Mouse (Mus musculus): ENCODE measurements around the gene Mfsd6.
"Not testable (repeated sequence)": the region's sequence is repeated elsewhere in the genome, so short reads cannot be mapped to it uniquely, and the experiment has no call there.

Gene Mfsd6

DNA sequence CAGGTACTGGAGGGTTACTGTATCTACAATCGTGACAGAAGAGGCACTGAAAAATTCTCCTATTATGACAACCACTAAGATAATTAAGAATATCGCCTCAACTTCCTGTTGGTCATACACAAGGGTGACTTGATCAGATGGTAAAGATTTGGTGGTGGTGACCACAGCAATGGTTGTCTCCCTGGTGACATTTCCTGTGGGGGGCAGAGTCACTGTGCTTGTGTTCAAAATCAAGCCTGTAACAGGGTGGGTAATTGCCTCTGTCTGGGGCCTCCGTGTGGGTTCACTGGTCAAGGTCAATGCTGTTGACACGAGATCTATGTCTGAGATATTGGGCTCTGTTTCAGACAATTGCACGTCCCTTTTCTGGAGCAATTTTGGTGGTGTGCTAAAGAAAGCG is 18.5 kb downstream of the Mfsd6 start:
- DNase-seq (ENCODE audit: low read depth, low spot score), result no peak

DNA sequence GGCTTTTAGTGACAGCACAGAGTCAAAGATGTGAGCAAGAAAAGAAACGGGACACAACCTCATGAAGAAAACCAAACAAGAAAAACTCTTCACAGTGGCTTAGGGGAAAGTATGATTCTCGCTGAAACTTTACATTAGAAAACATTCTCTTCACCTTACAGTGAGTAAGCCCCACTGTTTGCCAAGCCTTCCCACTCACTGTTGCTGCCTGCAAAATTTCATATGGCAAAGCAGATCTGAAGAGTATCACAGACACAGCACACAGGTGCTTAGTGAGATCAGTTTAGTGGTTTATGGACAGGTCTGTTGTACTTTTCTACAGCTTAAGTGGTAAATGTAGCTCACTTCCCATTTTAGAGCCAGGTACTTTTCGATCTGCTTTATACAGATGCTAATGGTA is 20.2 kb downstream of the Mfsd6 start:
- no peak for DNase-seq (ENCODE audit: low read depth, low spot score)

DNA sequence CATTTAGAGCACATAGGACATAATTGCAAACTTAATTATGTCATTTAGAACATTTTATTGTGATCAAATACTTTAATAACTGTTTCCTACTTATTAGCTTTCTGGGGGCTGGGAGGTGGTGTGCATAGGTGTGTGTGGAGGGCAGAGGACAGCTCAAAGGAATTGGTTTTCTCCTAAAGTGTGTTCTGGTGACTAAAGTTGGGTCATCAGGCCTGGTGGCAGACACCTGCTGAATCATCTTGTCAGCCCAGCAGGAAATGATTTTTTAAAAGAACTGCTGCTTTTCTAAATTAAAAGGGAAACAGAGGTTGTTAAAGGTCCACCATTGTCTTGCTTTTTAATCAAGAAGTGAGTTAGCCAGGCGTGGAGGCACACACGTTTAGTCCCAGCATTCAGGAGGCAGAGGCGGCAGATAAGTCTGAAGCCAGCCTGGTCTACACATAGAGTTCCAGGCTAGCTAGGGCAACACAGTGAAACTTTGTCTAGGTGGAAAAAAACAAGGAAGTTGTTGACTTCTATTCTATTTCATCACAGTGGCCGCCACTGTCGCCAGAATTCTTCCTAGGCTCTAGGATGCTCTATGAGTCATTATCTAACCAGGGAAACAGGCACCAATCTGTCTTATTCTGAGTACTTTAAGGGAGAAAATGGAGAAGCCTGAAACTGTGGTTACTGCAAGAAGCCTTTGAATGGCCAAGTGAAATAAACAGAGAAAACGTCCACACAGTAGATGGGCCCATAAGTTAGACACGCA is 24.3 kb downstream of the Mfsd6 start:
- no peak for DNase-seq (ENCODE audit: low read depth, low spot score)

DNA sequence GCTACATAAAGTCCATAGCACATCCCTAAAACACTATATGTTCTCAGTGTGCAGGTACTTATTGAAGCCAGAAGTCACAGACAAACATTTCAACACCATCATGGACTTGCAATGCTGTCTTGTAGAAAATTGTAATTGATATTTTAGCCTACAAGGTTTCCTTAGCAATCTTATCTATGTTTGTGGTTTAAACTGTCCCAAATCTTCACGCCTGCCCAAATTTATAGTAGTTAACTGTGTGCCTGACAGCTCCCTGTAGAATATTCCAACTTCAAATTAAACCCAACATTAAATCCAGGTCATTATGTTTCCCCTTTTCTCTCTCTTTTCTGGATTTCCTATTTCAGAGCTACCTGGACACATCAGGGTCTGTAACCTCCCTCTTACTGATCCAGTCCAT is 25.3 kb downstream of the Mfsd6 start:
- no peak for DNase-seq (ENCODE audit: low read depth, low spot score)

DNA sequence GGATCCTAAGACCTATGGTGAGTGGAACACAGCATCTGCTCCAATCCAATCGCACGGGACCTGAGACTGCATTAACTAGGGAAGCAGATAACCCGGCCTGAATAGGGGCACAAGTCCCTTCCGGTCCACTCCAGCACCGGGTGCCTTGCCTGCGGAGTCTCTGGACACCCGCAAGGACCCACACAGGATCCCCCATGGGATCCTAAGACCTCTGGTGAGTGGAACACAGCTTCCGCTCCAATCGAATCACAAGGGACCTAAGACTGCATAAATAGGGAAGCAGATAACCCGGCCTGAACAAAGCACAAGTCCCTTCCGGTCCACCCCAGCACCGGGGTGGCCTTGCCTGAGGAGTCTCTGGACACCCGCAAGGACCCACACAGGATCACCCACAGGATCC is 32.8 kb downstream of the Mfsd6 start:
- not testable (repeated sequence) for DNase-seq (ENCODE audit: low read depth, low spot score)

DNA sequence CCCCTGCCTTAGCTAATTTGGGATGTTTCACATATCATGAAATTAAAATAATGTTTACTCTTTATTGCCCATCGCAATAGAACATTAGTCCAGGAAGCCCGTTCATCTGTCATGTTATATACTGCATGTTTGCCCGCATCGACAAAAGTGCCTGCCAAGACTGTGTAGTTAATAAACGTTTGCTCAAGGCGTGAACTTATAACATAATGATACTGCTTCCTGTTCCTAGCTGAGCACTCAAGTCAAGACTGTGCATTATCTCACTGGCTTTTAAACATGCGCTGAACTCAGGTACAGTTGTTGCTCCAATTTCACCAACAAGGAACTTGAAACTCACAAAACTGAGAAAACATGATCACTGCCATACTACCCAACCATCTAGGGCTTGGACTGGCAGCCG is 39.6 kb downstream of the Mfsd6 start:
- DNase-seq (ENCODE audit: low read depth, low spot score), result no peak

DNA sequence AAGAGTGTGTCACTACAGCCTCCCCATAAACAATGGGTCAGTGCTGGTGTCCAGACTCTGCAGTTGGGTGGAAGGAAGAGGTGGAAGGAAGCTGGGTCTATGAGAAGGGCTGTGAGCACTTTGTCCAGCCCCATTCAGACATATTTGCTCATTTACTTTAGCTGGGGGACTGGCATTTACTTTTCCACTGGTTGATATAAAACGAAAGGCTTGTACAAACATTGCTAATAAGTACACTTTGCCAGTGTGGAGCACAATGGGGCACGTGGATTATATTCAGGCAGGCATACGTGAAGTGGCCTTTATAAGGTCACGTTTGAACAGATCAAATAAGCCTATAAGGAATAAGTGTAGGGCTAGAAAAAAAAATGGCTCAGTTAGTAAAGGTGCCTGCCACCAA is 43.7 kb downstream of the Mfsd6 start:
- no peak for DNase-seq (ENCODE audit: low read depth, low spot score)

DNA sequence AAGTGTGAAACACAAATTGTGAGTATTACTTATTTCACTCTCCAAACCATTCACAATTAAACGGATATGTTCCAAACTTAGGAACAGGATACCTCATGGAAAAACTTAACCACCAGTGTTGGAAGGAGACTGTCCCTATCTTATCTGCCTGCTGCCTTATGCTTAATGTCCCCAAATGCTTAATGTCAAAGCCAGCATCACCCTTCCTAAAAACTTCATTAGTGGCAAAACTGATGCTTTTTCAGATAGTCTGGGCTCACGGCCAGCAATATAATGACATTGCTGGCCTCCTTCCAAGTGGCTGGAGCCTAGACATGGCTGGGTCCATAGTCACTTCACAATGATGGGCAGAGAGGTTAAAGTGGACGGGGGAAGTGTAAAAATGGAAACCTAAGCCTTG is 50.6 kb downstream of the Mfsd6 start:
- DNase-seq (ENCODE audit: low read depth, low spot score), result no peak

DNA sequence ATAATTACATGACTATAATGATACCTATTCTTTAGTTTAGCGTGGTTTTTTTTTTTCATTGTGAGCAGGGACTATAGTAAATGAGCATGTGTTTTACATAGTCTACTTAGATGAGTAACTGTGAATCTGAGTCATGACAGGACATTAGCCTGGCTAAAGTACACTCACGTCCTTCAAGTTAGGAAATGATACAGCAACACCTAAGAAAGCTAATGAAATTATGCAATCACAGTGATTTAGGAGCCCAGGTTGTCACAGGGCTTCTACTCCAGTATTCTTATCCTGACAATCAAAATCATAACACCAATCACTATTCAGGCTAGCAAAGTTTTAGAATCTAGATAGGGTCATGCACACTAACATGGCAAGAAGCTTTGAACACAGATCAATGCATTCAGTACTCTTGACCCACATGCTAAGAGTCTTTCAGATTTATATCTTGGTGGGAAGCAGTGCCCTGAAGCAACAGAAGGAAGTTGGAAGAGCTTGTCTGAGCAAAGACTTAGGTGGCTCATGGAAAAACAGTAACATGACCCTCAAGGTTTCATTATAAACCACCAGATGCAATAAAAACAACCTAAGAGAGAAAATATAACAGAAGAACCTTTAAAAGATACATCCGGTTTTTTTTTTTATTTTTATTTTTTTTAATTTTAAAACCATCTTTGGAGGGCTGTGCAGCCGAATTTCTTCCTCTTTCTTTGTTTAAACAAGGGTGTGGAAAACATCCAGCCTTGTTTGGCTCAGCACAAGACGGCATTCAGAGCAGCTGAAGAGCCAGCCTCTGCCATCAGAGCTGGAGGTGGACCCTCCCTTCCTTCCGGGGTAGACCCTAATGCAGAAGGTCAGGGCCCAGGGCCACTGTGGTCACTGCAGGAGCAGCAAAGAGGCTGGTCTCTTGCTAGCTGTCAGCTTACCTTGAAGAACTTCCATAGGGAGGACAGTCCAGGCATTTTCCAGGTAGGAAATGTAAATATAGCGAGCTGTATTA is 51.4 kb downstream of the Mfsd6 start:
- no peak for DNase-seq (ENCODE audit: low read depth, low spot score)

DNA sequence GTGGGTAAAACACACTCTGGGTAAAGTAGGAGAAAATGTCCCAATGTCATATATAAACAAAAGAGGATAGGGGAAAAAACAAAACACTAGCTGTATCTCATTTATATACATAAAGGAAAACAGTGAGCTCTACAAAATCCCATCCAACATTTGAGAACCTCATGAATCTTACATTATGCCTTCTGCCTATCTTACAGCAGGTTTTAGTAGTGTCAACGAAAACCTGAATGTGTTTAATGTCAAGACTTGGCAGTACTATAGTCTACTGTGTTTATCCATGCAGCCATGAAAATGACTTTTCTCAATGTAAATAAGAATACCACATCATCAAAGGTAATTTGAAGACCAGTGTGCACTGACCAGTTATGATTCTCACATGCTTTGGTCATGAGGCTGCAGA is 57.3 kb downstream of the Mfsd6 start:
- DNase-seq (ENCODE audit: low read depth, low spot score), result no peak

DNA sequence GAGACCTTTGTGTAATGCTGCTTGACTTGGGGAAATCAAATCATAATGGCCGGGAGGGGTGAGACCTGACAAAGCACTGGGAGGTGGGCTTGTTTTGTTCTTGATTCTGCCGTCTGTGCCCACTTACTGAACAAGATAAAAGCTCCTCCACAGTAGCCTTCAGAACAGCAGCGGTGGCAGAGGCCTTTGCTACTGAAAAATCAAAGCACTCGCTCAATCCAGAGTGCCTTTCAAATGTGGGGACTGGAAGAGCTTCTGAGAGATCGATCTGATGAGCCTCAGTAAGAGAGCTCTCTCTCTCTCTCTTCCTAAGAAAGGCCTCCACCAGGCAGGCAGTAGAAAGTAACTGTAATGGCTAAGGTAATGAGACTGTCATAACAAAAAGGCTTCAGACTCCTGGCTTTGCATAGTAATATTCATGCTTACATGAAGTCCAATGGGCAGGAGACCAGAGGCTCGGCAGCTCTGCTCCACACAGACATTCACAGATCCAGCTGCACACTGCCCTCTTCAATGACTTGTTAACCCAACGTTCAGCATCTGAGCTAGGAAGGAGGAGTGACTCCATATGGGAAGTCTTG is 58.4 kb downstream of the Mfsd6 start:
- no peak for DNase-seq (ENCODE audit: low read depth, low spot score)

DNA sequence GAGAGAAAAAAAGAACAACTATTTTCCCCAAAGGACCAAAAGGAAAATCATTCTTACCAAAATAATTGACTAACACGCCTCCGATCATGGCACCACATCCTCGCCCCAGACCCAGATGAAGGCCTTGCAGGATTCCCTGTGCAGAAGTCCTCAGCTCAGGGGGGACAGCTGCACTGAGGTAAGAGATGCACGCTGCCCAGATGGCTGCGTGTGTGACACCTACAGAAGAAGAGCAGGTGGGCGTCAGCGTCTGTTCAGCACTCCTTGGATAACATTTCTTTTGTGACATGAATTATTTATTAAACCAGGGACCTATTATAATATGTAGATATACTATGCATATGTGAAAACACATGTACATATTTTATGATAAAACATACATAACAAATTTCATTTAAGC is 64.0 kb downstream of the Mfsd6 start:
- no peak for DNase-seq (ENCODE audit: low read depth, low spot score)

DNA sequence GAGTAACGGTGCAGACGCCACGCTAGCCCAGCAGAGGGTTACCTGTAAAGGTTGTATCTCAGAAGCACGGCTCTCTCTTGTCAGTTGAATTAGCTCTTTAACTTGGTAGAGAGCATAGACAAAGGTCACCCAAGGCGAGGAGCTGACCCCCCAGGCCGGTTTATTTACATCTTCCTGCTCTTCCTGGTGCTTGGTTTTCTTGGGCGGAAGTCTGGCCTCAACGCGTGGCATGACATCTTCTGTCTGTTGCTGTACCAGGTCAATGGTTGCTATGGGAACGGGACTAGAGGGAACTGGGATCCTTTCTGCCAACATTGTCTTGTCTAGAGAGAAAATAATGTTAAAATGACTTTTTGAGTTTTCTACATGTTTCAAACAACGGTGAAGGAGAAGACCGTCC is 66.5 kb downstream of the Mfsd6 start:
- no peak for DNase-seq (ENCODE audit: low read depth, low spot score)

DNA sequence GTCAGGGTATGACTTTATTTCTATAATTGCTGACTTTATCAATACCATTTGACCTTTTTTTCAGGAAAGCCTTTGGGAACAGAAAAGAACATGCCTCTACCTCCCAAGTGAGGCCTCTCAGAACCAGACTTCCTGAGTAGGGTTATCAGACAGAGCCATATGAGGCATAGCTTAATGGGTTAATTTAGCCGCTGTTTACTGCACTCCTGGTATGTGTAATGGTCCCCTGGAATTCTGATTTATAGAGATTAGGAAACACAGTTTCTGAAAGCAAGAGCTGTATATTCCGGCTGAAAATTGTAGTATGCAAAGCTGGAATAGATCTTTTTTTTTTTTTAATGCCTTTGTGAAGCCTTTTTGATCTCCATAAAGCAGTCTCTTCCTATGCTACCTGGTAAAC is 67.0 kb downstream of the Mfsd6 start:
- no peak for DNase-seq (ENCODE audit: low read depth, low spot score)

DNA sequence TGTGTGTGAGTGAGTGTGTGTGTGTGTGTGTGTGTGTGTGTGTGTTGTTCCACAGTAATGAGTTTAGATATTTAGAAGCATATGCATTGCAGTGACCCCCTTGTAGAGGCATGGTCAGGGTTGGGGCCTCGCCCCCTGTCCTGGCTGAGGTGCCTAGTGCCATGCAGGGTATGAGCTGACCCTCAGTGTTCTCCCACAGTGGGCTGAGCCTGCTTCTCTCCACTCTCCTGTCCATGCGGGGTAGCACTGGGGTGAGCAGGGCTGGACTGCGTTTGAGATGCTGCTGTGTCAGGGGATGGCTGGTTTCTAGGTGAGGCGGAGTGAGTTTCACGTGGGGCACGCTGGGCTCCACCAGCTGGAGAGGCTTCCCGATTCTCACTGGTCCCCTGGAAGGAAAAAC is 69.1 kb downstream of the Mfsd6 start:
- DNase-seq (ENCODE audit: low read depth, low spot score), result no peak

DNA sequence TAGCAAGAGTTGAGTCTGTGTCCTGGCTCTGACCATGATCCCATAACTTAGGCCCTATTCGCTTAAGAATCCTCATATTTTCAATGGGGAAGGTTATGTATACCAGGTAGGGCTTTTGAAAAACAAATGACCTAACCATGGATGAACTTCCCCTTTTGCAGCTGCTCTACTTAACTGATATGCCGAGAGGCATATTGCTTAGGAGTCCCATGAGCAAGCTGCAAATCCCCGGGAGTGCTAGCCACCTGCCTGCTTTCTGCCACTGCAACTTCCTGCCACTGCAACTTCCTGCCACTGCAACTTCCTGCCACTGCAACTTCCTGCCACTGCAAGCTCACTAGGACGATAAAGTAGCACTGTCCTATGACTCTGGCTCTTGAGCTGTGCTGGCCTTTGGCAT is 72.1 kb downstream of the Mfsd6 start:
- DNase-seq (ENCODE audit: low read depth, low spot score), result no peak

DNA sequence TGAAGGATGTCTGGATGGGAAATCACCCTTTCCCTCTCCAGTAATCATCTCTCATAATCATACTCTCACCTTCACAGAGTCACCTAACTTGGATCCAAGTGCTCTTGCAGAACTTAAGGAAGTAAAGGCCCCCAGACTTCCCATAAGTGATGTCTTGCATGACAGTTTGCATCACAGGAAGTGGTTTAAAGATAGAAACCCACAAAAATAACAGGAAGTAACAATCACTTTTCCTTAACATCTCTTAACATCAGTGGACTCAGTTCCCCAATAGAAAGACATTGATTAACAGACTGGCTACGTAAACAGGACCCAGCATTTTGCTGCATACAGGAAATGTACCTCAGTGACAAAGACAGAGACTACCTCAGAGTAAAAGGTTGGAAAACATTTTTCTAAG is 73.9 kb downstream of the Mfsd6 start:
- DNase-seq (ENCODE audit: low read depth, low spot score), result no peak

DNA sequence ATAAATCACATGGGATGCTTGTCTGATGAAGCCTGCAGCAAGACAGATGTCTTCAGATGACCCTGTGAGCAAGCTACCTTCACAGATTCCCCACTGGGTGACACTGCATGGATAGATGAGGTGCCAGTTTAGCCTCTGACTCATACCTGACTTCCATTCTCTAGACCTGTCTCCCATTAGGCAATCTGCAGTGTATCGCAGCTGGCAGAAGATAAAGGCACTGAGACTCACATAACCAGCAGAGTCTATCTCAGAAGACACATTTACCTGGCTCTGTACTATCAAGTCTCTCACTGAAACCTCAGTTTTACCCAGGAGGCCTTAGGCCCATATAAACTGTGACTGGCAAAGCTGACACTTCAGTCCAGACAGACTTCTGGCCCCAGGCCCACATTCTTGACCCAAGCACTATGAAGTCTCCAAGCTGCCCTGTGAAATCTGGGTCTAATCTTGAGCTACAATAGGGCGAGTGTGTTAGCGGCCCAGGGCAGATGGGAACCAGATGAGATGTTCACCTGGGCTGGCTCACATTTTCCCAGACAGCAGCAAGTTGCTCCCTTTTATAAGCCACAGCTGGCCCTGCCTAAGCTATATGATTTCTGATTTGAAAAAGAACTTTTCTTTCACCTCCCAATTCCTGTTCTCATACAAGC is 74.5 kb downstream of the Mfsd6 start:
- DNase-seq (ENCODE audit: low read depth, low spot score), result no peak

DNA sequence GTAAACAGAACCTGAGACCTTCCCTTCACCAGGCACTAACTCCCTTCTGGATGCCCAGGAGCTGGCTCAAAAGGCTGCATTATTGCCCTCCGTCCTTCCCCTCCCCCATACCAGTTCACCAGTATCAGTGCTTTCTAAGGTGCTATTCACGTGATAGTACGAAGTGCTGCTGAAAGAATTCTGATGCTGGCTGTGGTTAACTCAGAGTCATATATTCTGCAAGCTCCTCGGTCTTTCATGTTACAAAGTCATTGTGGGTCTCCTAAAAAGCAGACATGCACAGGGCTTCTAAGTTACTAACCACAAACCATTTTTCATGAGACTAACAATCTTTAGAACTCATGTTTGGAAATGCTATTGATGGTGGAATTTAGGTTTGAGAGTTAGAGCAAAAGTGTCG is 77.2 kb downstream of the Mfsd6 start:
- DNase-seq (ENCODE audit: low read depth, low spot score), result no peak

DNA sequence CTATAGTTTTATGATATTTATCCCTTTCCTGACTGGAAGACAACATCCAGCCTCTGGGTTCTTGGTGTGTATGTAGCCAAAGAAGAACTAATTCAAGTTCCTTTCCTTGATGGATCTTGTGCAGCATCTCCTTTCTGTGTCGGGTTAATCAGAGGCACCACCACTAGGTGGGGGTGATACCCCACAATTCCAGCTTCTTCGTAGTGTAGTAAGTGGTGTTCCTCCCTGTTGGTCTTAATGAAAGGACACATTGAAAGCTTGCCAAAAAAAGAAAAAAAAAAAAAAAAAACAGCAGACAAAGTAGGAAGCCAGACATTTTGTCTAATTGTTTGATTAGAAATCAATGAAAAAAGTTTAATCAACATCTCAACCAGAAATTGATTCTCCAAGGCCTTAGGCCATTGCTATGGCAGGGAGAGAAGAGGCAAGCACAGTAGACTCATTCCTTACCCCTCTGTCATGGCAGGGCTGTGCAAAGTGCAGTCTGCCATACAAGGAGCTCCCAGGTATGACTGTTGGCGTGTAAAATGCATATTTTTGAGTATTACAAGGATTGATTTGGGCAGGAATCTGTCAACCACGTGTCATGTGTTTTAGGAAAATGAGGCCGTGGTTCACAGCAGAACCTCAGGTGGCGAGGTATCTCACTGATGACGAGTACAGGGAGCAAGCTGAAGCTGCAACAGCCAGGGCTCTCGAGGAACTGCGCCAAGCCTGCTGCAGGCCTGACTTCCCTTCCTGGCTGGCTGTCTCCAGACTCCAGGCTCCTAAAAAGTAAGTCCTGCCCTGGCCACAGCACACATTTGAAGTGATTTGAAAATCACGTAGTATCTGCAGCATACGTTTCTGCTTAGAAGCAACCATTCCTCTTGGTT is 78.9 kb downstream of the Mfsd6 start:
- peak; percentile 71 for DNase-seq (ENCODE audit: low read depth, low spot score)

DNA sequence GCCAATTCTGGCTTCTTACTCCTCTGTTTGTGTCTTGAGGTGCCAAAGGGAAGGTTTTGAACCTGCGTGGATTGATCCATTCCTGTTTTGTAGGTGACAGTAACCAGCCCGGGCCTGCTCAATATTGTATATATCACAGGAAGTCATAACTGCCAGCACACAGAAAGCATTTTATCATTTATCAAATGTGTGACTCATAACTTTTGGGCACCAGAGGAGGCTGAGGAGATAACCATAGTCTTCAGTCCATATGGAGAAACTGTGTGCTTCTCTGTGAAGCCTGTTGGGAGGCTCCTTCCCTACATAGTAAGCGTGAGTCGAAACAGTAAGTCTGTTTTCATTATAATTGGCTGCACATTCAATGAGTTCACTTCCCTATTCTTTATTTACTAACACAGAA is 86.5 kb downstream of the Mfsd6 start:
- DNase-seq (ENCODE audit: low read depth, low spot score), result no peak

Measured in ES-CJ7 (cell line).